In the genomic region with DNA sequence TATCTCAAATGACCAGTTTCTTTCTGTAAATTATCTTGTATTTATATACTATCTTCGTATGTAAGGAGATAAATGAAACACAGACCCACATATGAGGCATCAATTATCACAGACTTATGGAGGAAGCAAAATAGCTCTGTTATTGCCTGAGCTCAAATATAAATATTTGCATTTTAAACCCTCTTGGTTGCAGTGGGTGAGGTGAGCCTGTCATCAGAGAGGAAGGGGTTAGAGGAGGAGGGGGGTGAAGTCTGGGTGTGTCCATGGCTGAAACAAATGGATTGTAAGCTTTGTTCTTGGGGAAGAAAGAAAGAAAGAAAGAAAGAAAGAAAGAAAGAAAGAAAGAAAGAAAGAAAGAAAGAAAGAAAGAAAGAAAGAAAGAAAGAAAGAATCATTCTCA, we compare ENCODE assay signal across 15 mouse cellular contexts.
A peak's percentile ranks its signal among the peaks of the same experiment; 100 is the strongest.
DNase-seq lines count a peak whose midpoint lies in the region; ATAC-seq and TF ChIP-seq lines count a peak whose summit lies in the region.
"Had no signal": no experiment of that assay in that cellular context is flagged by ENCODE, and none has a peak within 500 bp of the region (broad histone marks: within the 10 kb centered on the region; RNA-seq: fewer than 3 reads in every experiment).

No protein-coding gene starts in this region.

- no peaks in the 10 kb centered on the region for H3K36me3 ChIP-seq in hindbrain, embryonic 12.5 days
- H3K36me3 ChIP-seq in hindbrain, embryonic 10.5 days: no peaks in the 10 kb centered on the region
- H3K36me3 ChIP-seq in hindbrain, embryonic 15.5 days: no peaks in the 10 kb centered on the region
- H3K36me3 ChIP-seq in hindbrain, postnatal 0 days (ENCODE audit: insufficient read depth, low read length): no peaks in the 10 kb centered on the region
- H3K36me3 ChIP-seq in stomach, embryonic 15.5 days: no peaks in the 10 kb centered on the region
- H3K36me3 ChIP-seq: embryonic facial prominence, embryonic 10.5 days had no signal

- H3K4me1 ChIP-seq in hindbrain, embryonic 12.5 days: peaks cover 45% of the 10 kb centered on the region
- peaks cover 68% of the 10 kb centered on the region for H3K4me1 ChIP-seq in hindbrain, embryonic 10.5 days (replicated peaks)
- peaks cover 45% of the 10 kb centered on the region for H3K4me1 ChIP-seq in hindbrain, embryonic 15.5 days (replicated peaks)
- peaks cover 5% of the 10 kb centered on the region; the same call in 1 of the 2 replicates for H3K4me1 ChIP-seq in hindbrain, postnatal 0 days (ENCODE audit: insufficient read depth, low read length)
- H3K4me1 ChIP-seq in stomach, embryonic 15.5 days: peaks cover 10% of the 10 kb centered on the region; the same call in 1 of the 2 replicates

- H3K4me3 ChIP-seq in hindbrain, embryonic 12.5 days: no peak overlapping the region
- no peak overlapping the region for H3K4me3 ChIP-seq in hindbrain, embryonic 10.5 days
- no peak overlapping the region for H3K4me3 ChIP-seq in hindbrain, embryonic 15.5 days
- H3K4me3 ChIP-seq in hindbrain, postnatal 0 days (ENCODE audit: low read length): no peak overlapping the region
- no peak overlapping the region for H3K4me3 ChIP-seq in stomach, embryonic 15.5 days (replicated peaks)
- H3K4me3 ChIP-seq: embryonic facial prominence, embryonic 10.5 days had no signal

- no peak for TF ChIP-seq CTCF in hindbrain, postnatal 0 days (IDR thresholded peaks at IDR 0.05; ENCODE audit: low read depth)

- H3K9ac ChIP-seq in hindbrain, embryonic 12.5 days: no peak overlapping the region
- H3K9ac ChIP-seq in hindbrain, embryonic 15.5 days: no peak overlapping the region
- H3K9ac ChIP-seq in hindbrain, postnatal 0 days (replicated peaks; ENCODE audit: low read length): 0 out of 2 replicates have a peak overlapping the region, but pooled peaks have one; percentile 37
- no peak overlapping the region for H3K9ac ChIP-seq in stomach, embryonic 15.5 days
- H3K9ac ChIP-seq: liver, embryonic 14.5 days had no signal

- WGBS in hindbrain, embryonic 12.5 days: 57% methylated on average over 1 of the region's 1 CpGs
- 72% methylated on average over 1 of the region's 1 CpGs for WGBS in hindbrain, embryonic 10.5 days
- 77% methylated on average over 1 of the region's 1 CpGs for WGBS in hindbrain, embryonic 15.5 days
- 62% methylated on average over 1 of the region's 1 CpGs for WGBS in hindbrain, postnatal 0 days
- WGBS in stomach, embryonic 15.5 days: 23% methylated on average over 1 of the region's 1 CpGs

- no peak for ATAC-seq in hindbrain, embryonic 12.5 days (ENCODE audit: low FRiP score)
- ATAC-seq in hindbrain, embryonic 15.5 days (ENCODE audit: low FRiP score, low read depth): no peak
- no peak for ATAC-seq in hindbrain, postnatal 0 days
- ATAC-seq in stomach, embryonic 15.5 days (ENCODE audit: insufficient read depth, low FRiP score, low read depth): no peak

- no peak overlapping the region for H3K4me2 ChIP-seq in hindbrain, embryonic 12.5 days (replicated peaks)
- peak overlapping the region; percentile 57; the same call in 1 of the 2 replicates for H3K4me2 ChIP-seq in hindbrain, embryonic 15.5 days
- H3K4me2 ChIP-seq in hindbrain, postnatal 0 days (ENCODE audit: low read depth, low read length): peak overlapping the region; percentile 64
- no peak overlapping the region for H3K4me2 ChIP-seq in stomach, embryonic 15.5 days
- H3K4me2 ChIP-seq: midbrain, embryonic 11.5 days had no signal

- no peaks in the 10 kb centered on the region for H3K9me3 ChIP-seq in hindbrain, embryonic 12.5 days (replicated peaks)
- H3K9me3 ChIP-seq in hindbrain, embryonic 10.5 days: no peaks in the 10 kb centered on the region
- no peaks in the 10 kb centered on the region for H3K9me3 ChIP-seq in hindbrain, embryonic 15.5 days
- no peaks in the 10 kb centered on the region for H3K9me3 ChIP-seq in hindbrain, postnatal 0 days (ENCODE audit: low read length)
- no peaks in the 10 kb centered on the region for H3K9me3 ChIP-seq in stomach, embryonic 15.5 days
- H3K9me3 ChIP-seq: embryonic facial prominence, embryonic 10.5 days had no signal

- no peak for DNase-seq in hindbrain, embryonic 10.5 days (ENCODE audit: low spot score)
- no peak for DNase-seq in hindbrain, postnatal 0 days (ENCODE audit: low spot score)
- DNase-seq in embryo, embryonic 10.5 days (ENCODE audit: low spot score): no peak
- no peak for DNase-seq in kidney, adult 9 months
- DNase-seq: adrenal gland, adult 8-10 months; kidney, adult 18-20 months; kidney, postnatal 25 days; right cerebral cortex, postnatal 14 days; spleen, adult 18-20 months had no signal

- H3K27ac ChIP-seq in hindbrain, embryonic 12.5 days: peak overlapping the region; percentile 70; the same call in 1 of the 2 replicates
- no peak overlapping the region for H3K27ac ChIP-seq in hindbrain, embryonic 10.5 days
- H3K27ac ChIP-seq in hindbrain, embryonic 15.5 days (replicated peaks): peak overlapping the region; percentile 66
- H3K27ac ChIP-seq in hindbrain, postnatal 0 days: 0 out of 2 replicates have a peak overlapping the region, but pooled peaks have one; percentile 56
- H3K27ac ChIP-seq in stomach, embryonic 15.5 days: peak overlapping the region; percentile 85; the same call in 1 of the 2 replicates
- H3K27ac ChIP-seq: embryonic facial prominence, embryonic 10.5 days; liver, embryonic 14.5 days had no signal

- H3K27me3 ChIP-seq in hindbrain, embryonic 12.5 days: no peaks in the 10 kb centered on the region
- peaks cover 3% of the 10 kb centered on the region; the same call in 1 of the 2 replicates for H3K27me3 ChIP-seq in hindbrain, embryonic 10.5 days (ENCODE audit: insufficient read depth, poor library complexity, severe bottlenecking)
- H3K27me3 ChIP-seq in hindbrain, embryonic 15.5 days: no peaks in the 10 kb centered on the region
- no peaks in the 10 kb centered on the region for H3K27me3 ChIP-seq in hindbrain, postnatal 0 days (ENCODE audit: insufficient read depth, low read length)
- no peaks in the 10 kb centered on the region for H3K27me3 ChIP-seq in stomach, embryonic 15.5 days (replicated peaks)

Comparison
In these comparisons a context has a peak if more than half of its experiments do, and no peak if none do; other contexts are left out.
1. H3K4me2 ChIP-seq: peak in hindbrain, embryonic 15.5 days (single experiment) and hindbrain, postnatal 0 days (single experiment); none in hindbrain, embryonic 12.5 days (single experiment) and stomach, embryonic 15.5 days (single experiment).